Mouse (Mus musculus) ovary, postnatal 36 days (tissue): Measurements from ENCODE around the gene Trim69.
"Not testable (repeated sequence)": the region's sequence is repeated elsewhere in the genome, so short reads cannot be mapped to it uniquely, and the experiment has no call there.

ENCODE experiments used
- DNase-seq: peaks from one replicate; pipeline ENCODE4 v3.0.0; 2022; ENCODE audit warnings: low spot score, mixed read lengths

Trim69 gene

DNA sequence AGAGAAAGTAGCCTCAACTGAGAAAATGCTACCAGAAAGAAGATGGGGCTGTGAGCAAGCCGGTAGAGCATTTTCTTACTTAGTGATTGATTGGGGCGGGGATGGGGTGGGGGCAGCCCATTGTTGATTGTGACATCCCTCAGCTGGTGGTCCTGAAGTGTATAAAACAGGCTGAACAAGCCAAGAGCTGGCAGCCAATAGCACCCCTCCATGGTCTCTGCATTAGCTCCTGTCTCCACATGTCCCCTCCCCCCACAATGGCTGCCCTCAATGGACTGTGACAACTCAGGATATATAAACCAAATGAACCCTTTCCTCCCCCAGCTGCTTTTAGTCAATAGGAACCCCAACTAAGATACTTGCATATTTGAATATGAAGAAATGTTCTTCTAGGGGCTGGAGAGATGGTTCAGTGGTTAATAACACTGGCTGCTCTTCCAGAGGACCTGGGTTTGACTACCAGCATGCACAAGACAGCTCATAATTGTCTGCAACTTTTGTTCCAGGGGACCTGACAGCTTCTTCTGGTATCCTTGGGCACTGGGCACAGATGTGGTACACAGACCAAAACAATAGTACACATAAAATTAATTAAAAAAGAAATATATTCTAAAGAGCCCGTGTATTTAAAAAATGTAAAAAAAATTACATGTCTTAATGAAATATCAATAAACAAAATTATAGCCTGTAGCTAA, 50.2 kb downstream of the Trim69 start:
- no peak for DNase-seq

DNA sequence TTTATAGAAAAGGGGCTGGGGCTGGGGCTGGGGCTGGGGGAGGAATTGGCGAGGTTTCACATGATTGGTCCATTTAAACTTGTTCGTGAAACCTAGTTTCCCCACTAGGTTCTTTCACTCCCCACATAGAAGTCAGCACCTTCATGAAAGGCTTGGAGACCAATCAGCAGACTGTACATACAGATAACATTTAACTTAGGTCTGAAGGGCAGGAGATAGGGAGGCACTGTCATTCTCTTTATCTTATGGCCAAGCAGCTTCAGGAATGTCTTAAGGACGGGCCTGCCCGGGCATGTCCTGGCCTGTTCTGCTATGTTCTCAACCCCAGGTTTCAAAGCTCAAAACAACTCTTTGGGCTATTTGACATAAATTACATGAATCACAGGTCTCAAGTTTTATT, 56.6 kb downstream of the Trim69 start:
- DNase-seq: not testable (repeated sequence)

DNA sequence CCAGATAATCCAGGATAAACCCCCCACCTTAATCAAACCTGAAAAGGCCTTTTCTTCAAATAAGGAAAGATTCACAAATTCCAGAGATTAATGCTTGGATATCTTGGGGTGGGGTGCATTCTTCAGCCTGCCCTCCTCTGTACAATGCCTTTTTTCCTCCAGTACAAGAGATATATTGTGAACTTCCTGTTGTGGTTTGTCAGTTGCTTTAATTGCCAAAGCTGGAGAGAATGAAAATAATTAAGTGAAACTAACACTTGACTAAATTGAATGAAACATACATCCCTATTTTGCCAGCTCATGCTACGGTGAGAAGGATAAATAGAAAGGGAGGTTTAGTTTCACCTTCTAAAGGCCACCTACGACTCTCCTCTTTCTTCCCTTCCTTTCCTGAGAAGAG, 57.7 kb downstream of the Trim69 start:
- DNase-seq: no peak

DNA sequence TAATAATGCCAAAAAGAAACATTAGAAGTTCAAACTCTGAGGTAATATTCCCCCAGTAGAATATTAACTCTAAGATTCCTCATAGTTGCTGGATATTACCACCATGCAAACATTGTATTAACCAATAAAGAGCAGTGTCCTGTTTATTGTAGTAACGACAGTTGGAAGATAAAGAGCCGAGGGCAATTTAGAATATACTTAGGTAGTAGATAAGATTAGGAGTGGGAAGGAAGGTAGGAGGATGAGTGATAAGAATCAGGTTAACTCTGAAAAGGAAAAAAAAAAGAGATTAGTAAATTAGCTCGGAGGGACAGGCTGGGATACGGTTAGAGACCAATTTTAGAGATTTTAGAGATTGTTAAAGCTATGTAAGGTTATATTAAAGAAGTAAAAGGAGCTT, 60.9 kb downstream of the Trim69 start:
- no peak for DNase-seq

DNA sequence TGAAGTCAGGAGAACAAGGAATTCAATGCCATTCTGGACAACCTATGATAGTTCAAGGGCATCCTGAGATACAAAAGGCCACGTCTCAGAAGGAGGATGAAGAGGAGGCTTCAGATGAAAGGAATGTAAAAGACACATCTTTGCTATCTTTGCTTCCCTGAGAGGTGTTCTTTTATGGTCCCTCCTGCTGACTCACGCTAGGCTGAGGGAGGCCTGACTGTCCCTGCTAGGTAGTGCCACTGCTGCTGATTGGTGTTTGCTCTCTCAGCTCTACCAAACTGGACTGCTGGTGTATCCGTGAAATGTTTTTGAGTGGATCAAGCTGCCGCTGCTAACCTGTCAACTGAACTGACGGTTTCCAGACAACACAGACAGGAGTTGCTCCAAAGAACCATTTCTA, 61.3 kb downstream of the Trim69 start:
- no peak for DNase-seq

DNA sequence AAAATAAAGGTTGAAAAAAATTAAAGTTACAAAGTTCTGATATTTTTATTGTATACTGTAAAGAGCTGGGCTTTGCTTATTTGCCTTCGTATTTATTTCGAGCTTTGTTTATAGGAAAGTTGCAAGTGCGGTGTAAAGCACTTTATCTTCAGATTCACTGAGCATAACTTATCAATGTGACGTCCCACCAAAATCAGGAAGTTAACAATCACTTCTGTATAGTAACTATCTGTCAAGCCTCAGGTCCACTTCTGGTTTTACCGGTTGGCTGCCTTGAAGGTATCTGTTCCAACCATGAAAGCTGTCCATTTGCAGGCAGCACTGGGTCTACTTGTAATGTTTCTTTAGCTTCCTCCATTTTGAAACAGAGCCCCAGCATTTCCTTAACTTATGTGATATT, 61.8 kb downstream of the Trim69 start:
- no peak for DNase-seq

DNA sequence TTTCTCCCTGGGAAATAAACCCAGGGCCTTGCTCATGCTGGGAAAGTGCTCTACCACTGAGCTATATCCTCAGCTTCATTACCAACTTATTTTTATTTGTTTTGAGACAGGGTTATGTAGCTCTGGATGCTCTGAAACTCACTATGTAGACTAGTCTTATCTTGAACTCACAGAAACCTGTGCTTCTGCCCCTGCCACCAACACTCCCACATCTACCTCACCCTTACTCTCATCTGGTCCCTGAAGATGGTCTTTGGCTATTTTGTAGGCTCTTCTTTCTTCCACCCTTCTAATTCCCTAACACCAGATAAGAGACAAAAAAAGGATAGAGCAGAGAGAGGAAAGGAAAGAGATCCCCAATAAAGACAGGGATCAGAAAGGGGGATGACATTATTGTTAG, 63.2 kb downstream of the Trim69 start:
- no peak for DNase-seq
